Mouse (Mus musculus): Measurements from ENCODE around the gene Med6. TPM values are rescaled to one million over a fixed set of nuclear protein-coding genes. Genes with fewer than 3 reads are reported as not detected.
A peak's percentile ranks its signal among the peaks of the same experiment; 100 is the strongest.

Gene Med6
- 10 to 100 TPM; 11.9 to 13.2 TPM for total RNA-seq (2021)
- long read RNA-seq, experiment 1, transcript Med6-204 (8 exons, 1,059 nt) = major isoform, 8 of 10 reads
- long read RNA-seq, experiment 1, partial matches to known transcripts = 0 of 10 reads
- long read RNA-seq, experiment 1, other reads (novel, unspliced or antisense) = 2 of 10 reads
- long read RNA-seq, experiment 2, transcript Med6-204 (8 exons, 1,059 nt) = major isoform, 7 of 8 reads
- long read RNA-seq, experiment 2, partial matches to known transcripts = 0 of 8 reads
- long read RNA-seq, experiment 2, other reads (novel, unspliced or antisense) = 1 of 8 reads

GRCm38 (mm10) chr12:81594902-81595671, at the start of gene Med6:
Med6 (minus strand) TSS chr12:81595008.
- intact Hi-C loops (cut with DNase I) = loop anchor here (2.0 kb wide), 1 partner anchor 110 kb away; the partner anchor contains the start of gene Cox16
- no peak for TF ChIP-seq CTCF (IDR thresholded peaks at IDR 0.05)
- H3K4me3 ChIP-seq = peak within 1 kb of the TSS; percentile 80
- H3K27ac ChIP-seq = peak within 1 kb of the TSS; percentile 87
- peak; percentile 94 for DNase-seq

GRCm38 (mm10) chr12:81642361-81643082, 47.7 kb upstream of the Med6 start:
- no peak for DNase-seq
- intact Hi-C loops (cut with DNase I) = no loop called here
- Histone ChIP-seq H3K27ac (no peak overlapping the region), H3K4me3 (no peak overlapping the region)
- TF ChIP-seq CTCF (IDR thresholded peaks at IDR 0.05) = no peak

GRCm38 (mm10) chr12:81640656-81641055, 45.8 kb upstream of the Med6 start:
- H3K27ac ChIP-seq = no peak overlapping the region
- no peak for DNase-seq
- TF ChIP-seq CTCF (IDR thresholded peaks at IDR 0.05) = no peak
- intact Hi-C loops (cut with DNase I) = no loop called here
- H3K4me3 ChIP-seq = no peak overlapping the region

GRCm38 (mm10) chr12:81633246-81633645, 38.4 kb upstream of the Med6 start:
- H3K27ac ChIP-seq = no peak overlapping the region
- no peak for DNase-seq
- TF ChIP-seq CTCF (IDR thresholded peaks at IDR 0.05) = no peak
- H3K4me3 ChIP-seq = no peak overlapping the region
- intact Hi-C loops (cut with DNase I) = no loop called here

GRCm38 (mm10) chr12:81631661-81632401, 37.0 kb upstream of the Med6 start:
- no peak for TF ChIP-seq CTCF (IDR thresholded peaks at IDR 0.05)
- intact Hi-C loops (cut with DNase I) = no loop called here
- H3K4me3 ChIP-seq = peak overlapping the region; percentile 80
- DNase-seq = peak; percentile 16
- H3K27ac ChIP-seq = peak overlapping the region; percentile 74

GRCm38 (mm10) chr12:81630915-81631660, 36.3 kb upstream of the Med6 start, which contains the start of gene Ttc9:
Ttc9 (plus strand) TSS chr12:81631249.
- no peak for TF ChIP-seq CTCF (IDR thresholded peaks at IDR 0.05)

GRCm38 (mm10) chr12:81630520-81630914, 35.7 kb upstream of the Med6 start:
- Histone ChIP-seq H3K4me3 (peak overlapping the region; percentile 80), H3K27ac (peak overlapping the region; percentile 74)
- DNase-seq = peak; percentile 67
- no peak for TF ChIP-seq CTCF (IDR thresholded peaks at IDR 0.05)
- intact Hi-C loops (cut with DNase I) = no loop called here

More at GRCm38 (mm10) chr12:81630915-81631660, 36.3 kb upstream of the Med6 start, which contains the start of gene Ttc9:
- Histone ChIP-seq H3K4me3 (peak within 1 kb of the TSS; percentile 80), H3K27ac (peak within 1 kb of the TSS; percentile 74)
- intact Hi-C loops (cut with DNase I) = no loop called here
- peak; percentile 50 for DNase-seq

GRCm38 (mm10) chr12:81628091-81628490, 33.3 kb upstream of the Med6 start:
- intact Hi-C loops (cut with DNase I) = no loop called here
- no peak overlapping the region for H3K4me3 ChIP-seq
- TF ChIP-seq CTCF (IDR thresholded peaks at IDR 0.05) = no peak
- no peak for DNase-seq
- H3K27ac ChIP-seq = no peak overlapping the region

GRCm38 (mm10) chr12:81627426-81627825, 32.6 kb upstream of the Med6 start:
- Histone ChIP-seq H3K27ac (no peak overlapping the region), H3K4me3 (no peak overlapping the region)
- no peak for TF ChIP-seq CTCF (IDR thresholded peaks at IDR 0.05)
- no peak for DNase-seq
- intact Hi-C loops (cut with DNase I) = no loop called here

GRCm38 (mm10) chr12:81626226-81626861, 31.5 kb upstream of the Med6 start:
- no peak for DNase-seq
- Histone ChIP-seq H3K27ac (no peak overlapping the region), H3K4me3 (no peak overlapping the region)
- intact Hi-C loops (cut with DNase I) = no loop called here
- TF ChIP-seq CTCF (IDR thresholded peaks at IDR 0.05) = no peak

- intact Hi-C loops (cut with DNase I) = no loop called here
- TF ChIP-seq CTCF (IDR thresholded peaks at IDR 0.05) = no peak
- no peak overlapping the region for H3K27ac ChIP-seq
- no peak for DNase-seq
- H3K4me3 ChIP-seq = no peak overlapping the region
Measured at GRCm38 (mm10) chr12:81623377-81623776, 28.6 kb upstream of the Med6 start.

Data from gastrocnemius, adult 2 months (tissue).